Mouse (Mus musculus): ENCODE data around the gene Atp6v0e2.
A peak's percentile ranks its signal among the peaks of the same experiment; 100 is the strongest.

The Atp6v0e2 gene

DNA sequence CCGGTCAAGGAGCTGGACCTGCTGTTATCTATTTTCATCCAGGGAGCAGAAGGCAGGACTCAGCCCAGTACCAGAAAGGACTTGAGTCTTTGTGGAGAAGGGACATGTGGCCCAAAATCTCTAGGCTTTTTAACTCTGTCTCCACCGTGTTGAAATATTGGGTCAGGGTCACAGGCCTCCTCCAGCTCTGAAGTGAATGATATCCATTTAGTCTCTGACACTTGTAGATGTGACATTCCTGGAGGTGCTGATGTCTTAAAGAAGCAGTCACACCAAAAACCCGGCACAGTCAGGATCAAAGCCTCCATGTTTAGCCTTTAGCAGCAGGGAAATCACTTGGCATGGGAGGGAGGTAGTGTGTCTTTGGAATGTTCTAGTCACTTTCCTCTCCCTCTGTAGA is 3.3 kb downstream of the Atp6v0e2 start:
- no peak for DNase-seq

DNA sequence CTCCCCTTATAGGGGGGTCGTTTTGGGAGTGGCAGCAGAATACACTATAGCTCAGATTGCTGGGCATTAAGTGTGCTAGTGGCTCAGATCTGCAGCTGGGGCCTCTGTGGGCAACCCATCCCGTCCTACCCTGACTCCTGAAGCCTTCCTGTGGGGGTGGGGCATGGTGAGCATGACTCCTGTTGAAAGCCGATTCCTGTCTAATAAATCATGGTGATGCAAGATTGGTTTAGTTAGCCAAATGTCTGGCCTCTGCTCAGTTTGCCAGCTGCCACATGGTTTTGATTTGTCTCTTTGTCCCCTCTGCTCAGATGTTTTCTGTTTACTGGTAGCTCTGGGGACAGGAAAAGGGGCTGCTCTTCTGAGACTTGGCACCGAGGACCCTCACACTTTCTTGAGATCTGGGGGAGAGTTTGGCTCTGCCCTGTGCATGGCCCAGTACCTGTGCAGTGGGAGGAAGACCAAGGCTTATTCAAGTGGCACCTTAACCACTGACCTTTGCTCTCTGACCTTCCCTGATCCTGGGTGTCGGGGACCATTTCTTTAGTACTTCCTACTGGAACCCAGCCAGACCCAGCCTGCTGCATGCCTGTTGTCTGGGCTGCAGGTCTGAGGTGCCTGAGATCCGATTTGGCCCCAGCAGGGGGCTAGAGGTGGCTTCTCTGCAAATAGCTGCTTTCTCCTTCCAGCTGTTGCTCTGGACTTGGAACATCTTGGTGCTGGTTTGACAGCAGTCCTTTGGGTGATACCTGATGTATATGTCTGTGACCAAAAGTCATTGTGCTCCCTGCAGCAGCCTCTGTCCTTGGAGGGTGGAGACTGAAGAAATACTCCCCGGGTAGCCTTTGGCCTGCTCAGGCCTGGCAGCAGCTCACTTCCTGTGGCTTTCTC is 4.4 kb downstream of the Atp6v0e2 start:
- DNase-seq, result peak; percentile 66 to 69

DNA sequence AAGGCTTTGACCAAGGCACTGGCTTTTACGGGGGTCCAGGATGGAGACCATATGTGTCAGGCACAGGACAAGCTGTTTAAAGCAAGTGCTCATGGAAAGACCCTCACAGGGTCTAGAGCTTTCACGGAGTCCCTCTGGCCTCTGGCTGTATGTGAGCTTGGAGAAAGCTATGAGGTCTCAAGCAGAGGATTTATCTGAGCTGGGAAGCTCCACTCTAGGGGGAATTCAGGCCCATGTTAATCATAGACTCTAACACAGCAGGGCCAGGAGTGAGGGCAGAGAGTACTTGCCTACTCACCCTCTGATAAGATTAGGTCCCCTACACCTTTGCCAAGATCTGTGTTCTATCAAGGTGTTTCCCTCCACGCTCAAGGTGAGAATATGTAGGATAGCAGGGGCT is 5.2 kb downstream of the Atp6v0e2 start:
- no peak for DNase-seq

DNA sequence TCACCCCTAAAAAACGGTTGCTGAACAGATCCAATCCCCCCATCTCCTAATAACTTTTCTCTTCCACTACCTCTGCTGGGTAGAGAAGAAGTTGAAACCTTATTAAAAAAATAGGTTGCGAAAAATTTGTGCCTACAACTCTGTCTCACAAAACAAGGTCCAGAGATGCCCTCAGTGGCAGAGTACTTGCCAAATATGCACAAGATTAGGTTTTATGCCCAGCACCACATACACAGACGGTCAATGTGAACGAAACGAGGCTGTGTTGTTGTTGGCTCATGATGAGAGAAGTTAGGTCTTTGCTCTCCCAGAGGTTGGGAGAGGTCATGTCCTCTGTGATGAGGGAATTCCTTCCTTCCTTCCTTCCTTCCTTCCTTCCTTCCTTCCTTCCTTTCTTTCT is 7.8 kb downstream of the Atp6v0e2 start:
- DNase-seq, result no peak

DNA sequence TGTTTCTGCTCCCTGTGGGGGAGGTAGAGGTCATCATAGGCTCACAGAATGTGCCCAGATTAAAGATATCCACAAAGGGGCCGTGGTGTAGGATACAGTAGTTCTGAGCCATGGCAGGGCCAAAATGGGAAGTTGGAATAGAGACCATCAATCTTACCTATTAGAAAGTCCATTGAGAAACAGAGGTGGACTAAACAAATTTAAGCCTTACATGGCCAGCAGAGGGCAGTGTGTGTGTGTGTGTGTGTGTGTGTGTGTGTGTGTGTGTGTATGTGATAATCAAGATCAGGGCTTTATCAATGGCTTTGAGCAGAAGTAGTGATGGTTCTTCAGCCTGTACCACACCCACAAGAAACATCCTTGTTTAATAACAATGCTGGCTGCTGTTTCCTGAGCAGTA is 8.9 kb downstream of the Atp6v0e2 start:
- DNase-seq, result peak; percentile 58 to 80

DNA sequence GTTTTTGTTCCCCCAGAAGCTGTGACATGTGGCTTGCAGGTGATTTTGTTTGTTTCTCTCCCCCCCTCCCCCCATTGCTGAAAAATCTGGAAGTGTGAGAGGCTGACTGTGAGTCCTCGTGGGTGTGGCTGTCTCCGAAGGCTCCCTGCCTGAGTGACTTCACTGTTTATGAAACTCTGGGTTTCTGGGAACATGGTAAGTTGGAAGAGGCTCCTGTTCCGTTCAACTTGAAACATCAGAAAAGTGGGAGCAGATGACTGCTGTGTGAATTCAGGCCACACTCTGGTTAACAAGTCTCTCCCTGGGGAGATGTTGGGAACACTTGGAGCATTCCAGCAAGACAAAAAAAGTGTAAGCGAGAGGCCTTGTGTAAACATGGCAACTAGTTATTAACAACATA is 9.4 kb downstream of the Atp6v0e2 start:
- DNase-seq, result peak in 1 of 2 experiments; percentile 27

DNA sequence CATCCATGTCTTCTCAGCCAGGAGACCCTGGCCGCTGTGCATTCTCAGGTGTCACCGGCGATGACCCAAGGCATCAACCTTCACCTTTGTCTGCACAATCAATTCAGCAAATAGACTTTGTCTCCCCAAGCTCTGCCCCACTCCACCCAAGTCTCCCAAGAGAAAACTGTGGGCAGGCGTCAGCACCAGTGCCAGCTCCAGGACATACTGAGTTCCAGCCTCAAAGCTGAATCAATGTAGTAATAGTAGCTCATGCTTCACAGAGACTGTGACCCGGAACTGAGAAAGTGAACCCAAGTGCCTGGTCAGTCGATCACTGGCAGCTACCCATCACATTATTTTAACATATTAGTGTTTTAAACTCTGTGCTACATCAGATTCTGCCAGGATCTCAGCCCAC is 10.9 kb downstream of the Atp6v0e2 start:
- DNase-seq, result peak in 1 of 2 experiments; percentile 33

DNA sequence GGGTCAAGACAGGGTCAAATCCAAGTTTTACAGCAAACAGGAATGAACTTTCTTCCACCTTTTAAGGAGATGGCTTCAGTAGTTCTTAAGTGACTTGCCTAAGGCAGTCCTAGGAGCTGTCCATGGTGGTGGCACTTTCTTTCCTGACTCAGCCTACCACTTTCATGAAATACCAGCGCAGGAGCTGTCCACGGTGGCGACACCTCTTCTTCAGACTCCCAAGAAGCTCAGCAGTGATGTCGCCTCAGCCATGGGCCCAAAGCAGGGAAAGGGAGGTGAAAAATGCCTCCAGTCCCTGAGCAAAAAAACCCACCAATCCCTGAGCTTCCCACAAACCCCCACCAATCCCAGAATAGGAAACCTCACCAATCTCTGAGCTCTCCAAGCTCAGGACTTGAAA is 15.5 kb downstream of the Atp6v0e2 start:
- peak; percentile 49 to 64 for DNase-seq

DNA sequence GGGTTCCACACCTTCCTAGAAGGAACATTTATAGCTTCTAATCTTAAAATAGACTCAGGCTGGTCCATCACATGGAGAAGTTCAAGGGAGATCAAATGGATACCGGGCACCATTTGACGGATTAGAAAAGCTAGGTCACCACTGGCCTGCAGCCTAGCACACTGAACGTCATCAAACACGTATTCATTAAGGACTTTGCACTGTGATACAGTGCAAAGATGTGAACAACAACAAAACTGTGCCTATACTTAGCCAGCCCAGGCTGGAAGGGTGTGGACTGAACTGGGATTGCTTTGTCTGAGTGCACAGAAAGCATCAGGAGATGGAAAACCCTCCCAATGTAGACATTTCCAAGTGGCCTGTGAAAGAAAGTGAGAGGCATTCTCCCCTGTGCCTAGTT is 16.4 kb downstream of the Atp6v0e2 start:
- DNase-seq, result no peak

DNA sequence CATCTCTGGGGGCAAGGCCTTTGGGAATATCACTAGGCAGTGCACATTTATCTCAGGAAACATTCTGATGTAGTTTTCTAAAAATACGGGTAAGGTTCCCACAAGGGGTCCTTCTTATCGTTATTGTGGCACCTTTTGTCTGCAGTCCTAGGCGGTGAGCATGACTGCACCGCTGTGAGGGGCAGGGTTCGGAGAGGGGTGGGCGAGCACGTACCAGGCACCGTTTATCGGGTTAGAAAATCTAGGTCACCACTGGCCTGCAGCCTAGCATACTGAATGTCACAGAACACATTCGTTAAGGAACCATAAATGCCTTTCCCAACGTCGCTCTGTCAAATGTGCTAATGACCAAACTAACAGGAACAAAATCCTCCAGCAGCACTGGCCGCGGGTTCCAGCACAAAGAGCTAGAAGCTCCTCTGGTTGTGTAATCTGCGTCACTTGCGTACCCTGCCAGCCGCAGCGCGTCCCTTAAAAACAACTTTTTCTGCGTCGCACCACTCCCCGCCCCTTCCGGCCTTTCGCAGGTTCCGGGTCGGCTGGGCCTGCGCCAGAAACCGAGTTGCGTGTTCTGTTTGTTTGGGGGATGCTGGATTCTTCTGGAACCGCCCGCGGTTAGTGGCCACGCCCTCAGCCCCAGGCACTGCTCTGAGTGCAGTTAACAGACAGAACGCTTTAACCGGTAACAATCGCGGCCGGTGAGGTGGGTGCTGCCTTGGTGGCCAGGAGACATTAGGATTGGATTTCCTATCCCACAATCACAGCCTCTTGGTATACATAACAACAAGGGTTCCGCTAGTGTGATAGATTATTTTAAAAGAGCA is 17.1 kb downstream of the Atp6v0e2 start, which contains the start of gene Lrrc61:
Gene Lrrc61 (plus strand): TSS at position 517 of the 824 bp plus-strand sequence.
- peak; percentile 98 to 99 for DNase-seq

DNA sequence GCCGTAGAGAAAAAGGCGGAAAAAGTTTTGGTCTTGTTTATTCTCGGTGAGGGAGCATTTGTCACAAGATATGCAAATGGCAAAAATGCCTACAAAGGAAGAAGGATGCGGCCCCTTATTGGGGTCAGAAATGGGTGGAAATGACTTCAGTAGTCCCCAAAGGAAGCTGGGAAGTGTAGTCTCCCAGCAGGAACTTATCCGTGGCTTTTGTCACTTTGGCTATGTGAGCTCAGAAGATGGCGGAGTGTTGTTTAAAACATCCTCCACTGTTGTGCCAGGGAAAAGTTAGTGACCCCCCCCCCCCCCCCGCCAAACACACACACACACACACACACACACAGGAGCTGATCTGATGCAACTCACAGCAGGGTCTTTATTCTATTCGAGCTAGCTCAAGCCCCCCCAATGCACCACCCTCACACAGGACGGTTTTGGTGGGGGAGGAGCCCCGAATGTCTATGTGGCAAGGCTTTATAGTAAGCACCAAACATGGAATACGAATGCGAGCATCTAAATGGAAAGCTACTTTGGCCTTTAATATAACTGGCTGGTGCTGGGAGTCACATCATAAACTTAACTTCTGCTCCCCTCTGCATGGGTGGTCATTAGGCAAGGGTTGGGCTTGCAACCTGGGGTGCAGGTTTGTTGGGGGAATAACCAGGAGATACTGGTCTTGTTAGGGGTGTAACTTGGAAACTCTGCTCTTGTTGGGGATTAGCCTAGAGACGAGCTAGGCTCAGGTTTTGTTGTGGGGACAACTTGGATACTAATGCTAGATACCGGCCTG is 17.9 kb downstream of the Atp6v0e2 start:
- peak; percentile 67 to 81 for DNase-seq

DNA sequence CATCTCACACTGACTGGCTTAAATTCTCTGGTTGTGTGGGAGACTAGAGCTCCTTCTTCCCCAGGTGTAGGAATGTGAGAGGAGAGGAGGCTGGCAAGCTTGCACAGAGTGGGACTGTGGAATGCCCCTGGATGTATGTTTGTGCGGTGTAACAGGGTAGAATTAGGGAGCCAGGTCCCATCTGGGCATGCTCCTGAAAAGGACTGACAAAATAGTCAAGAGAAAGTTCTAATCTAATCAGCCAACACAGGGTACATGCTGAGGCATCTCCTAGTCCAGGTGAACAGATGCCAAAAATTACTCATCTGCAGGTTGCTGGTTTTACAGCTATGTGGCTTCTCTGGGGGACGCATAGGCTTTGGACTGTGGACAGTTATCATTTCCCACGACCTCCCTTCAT is 18.5 kb downstream of the Atp6v0e2 start:
- DNase-seq, result no peak

DNA sequence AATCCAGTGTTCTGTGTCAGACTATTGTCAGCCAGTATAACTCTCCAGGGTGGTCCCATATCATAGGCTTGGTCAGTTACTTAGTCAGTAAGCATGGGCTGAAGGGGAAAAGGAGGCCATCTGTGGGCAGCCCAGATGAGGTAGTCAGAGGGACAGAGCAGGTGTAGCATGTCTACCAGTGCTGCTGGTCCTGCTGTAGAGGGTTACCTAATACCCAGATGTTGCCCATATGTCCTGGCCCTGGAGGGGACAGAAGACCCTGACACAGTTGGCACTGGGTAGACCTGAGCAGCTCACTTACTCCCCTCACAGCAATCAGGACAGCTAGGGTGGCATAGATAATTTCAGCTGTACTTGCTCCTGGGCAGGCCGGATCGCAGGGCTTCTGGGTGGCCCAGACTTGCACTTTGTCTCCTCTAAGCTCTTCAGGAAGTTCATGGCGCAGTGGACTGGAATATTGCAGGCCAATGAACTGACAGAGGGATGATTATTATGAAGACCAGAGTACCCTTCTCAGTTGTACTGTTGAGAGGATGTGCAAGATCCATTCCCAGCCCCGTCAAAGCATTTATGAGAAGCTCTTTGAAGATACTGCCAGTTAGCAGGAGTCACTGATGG is 28.4 kb downstream of the Atp6v0e2 start:
- DNase-seq, result peak; percentile 24 to 60

DNA sequence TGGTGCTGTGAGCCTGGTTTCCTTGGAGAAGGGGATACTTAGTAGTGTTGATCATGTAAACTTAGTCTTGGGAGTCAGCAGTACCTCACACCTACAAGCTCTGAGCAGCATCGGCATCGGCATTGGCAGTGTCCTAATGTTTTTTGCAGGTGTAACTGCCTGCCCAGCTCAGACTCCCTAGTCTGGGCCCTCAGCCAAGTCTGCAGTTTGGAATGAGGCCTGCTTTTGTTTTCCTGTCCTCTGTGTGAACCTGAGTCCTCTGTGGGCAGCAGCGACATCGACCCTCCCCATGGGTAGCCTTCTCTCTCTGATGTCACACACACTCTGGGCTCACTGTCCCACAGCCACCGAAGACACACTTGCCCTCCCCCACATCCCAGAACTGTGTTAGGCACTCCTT is 28.9 kb downstream of the Atp6v0e2 start:
- DNase-seq, result peak; percentile 92 to 93

DNA sequence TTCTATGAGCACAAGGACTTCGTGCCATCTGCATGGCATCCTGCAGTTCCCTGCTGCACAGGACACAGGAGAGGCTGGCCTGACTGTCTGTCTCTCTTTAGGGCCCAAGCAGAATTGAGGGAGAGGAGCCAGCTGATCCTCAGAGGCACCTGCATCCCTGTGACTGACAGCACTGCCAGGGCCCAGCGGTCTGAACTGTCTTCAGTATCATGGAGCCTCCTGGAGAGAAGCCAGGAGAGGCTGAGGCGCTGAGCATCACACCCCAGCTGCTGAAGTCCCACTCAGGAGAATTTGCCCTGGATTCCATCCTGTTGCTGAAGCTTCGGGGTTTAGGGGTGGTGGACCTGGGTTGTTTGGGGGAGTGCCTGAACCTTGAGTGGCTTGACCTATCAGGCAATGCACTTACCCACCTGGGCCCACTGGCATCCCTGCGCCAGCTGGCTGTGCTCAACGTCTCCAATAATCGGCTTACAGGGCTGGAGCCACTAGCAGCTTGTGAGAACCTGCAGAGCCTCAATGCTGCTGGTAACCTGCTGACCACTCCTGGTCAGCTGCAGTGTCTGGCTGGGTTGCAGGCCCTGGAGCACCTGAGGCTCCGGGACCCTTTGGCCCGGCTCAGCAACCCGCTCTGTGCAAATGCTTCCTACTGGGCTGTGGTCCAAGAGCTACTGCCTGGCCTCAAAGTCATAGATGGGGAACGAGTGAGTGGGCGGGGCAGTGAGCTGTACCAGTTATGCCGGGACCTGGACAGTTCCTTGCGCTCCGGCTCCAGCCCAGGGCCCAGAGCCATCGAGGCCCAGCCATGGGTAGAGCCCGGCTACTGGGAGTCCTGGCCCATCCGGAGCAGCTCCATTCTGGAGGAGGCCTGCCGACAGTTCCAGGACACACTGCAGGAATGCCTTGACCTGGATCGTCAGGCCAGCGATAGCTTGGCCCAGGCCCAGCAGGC is 30.9 kb downstream of the Atp6v0e2 start:
- DNase-seq, result peak; percentile 86 to 91

DNA sequence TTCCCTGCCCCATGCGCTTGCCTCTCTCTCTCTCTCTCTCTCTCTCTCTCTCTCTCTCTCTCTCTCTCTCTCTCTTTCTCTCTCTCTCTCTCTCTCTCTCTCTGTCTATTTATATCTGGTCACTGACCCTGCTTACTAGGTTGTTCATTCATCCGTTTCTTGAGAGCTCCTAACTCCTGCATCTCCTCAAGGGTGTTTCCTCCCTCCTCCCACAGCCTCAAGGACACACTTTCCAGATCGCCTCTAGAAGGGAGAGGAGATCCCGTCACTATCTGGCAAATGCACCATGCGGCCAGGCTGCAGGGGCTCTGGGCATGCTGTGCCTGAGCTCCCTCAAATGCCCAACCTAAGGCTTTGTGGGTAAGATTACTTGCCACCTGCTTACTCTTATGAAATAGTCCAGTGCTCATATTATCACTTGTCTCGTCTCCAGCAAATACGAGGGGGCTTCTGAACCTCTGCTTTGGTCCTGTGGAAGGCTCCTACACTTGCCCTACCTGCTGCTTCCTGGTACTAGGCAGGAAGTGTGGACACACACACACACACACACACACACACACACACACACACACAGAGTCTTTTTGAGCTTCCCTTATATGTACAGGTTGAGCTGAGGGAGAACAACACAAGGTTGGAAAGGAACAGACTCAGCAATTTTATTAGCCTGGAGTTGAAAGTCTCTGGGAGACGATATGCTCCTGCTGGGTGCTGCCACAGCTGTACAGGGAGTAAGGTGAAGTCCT is 31.8 kb downstream of the Atp6v0e2 start:
- DNase-seq, result peak in 1 of 2 experiments; percentile 66

DNA sequence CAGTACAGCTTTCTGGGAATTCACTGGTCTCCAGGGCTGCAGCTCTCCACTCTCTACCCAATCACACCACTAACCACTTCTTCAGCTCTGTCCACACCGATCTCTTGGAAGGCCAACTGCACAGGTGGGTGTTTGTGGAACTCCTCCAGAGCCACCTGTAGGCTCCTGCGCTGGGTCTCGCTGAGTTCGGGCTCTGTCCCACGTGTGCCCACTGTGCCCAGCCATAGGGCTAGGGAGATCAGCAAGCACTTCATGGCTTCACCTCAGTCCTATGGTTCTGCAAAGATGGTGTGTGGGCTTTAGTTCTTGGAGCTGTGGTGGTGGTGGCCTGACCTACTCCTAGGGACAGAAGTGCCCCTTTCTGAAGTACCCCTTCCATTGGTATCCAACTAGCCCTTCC is 34.6 kb downstream of the Atp6v0e2 start:
- no peak for DNase-seq

DNA sequence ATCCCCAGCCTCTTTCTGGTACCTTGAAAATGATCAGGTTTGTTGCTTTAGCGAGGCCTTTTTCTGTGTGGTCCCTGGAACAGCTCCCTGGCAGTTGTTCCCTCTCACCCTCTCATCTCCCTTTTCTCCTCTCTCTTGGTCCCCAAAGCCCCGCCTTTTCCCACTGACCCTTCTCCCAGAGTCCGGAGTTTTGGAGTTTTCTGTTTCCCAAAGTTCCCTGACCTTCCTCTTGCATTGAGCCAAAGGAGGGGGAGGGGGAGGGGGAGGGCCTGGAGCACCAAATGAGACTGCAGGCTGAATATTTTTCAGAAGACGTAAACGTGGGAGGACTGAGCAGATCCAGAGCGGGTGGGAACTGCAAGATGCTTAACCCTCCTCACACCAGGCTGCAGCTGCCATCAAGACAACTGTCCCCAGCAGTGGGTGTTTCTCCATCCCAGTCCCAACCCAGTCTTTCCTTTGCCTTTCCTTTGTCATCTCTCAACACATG is 35.2 kb downstream of the Atp6v0e2 start, which contains the start of gene Rarres2:
Gene Rarres2 (minus strand): TSS at position 218 of the 490 bp plus-strand sequence.
- DNase-seq, result peak; percentile 68 to 83

DNA sequence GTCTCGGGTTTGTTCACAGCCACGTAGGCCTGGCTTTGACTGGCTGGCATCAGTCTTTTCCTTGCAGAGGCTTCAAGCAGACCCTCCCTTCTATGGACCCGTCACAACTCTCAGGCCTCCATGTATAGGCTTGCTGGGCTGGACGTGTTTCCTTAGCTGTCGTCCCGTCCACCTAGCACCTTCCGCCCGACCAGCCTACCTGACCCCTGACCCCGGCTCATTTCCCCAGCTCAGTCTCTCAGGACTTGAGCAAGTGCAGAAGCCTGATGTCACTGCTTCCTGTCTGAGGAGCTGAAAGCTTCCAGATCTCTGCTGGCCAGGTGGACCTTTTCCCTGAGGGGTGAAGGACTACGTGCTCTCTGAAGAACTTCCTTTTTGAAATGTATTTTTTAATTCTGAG is 35.9 kb downstream of the Atp6v0e2 start:
- peak; percentile 56 to 74 for DNase-seq

DNA sequence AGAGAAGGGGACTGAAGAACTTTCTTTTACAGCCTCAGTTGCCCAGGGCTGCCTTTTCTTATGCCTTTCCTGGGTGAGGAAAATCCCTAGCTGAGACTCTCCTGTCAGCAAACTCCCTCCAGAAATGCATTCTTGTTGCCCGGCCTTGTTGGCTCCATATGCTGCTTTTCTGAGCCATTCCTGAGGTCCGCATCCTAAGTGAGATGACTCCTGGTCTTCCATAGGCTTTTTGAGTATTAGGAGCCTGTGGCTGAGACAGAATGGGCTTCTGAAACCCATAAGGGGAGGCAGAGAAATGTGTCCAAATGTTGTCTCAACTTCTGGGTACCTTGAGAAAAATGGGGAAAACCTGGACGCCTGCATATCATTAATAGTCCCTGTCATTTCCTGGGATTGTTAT is 36.6 kb downstream of the Atp6v0e2 start:
- DNase-seq, result no peak
